Mouse (Mus musculus): ENCODE measurements around the gene Hoxc11.

DNA sequence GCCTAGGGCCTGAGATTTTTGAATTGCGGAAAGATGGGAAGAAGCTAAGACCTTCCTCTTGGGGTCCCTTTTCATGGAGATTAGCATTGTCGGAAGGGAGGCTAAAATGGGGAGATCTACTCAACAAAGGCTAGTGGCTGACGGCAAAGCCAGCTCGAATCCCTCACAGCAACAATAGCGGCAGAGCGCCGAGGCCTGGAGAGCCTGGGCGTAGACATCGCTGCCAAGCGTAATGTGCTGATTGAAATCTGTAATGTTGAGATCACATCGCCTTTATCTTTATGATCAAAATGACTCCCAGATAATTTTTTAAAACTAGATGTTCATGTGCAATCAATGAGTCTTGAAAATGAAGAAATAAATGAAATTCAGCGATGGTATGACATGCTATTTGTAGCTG is 19.8 kb upstream of the Hoxc11 start:
- TF ChIP-seq CTCF (IDR thresholded peaks at IDR 0.05; ENCODE audit: low read depth, low read length), result no peak
- TF ChIP-seq POLR2A (IDR thresholded peaks at IDR 0.05; ENCODE audit: extremely low read depth, insufficient read depth, low read length), result no peak

Measured in liver, adult 2 months (tissue).